Mouse (Mus musculus) brain, adult 2 months (tissue): ENCODE results near the gene Hcn3.
"Not testable (repeated sequence)": the region's sequence is repeated elsewhere in the genome, so short reads cannot be mapped to it uniquely, and the experiment has no call there.

Experiments
- DNase-seq: peaks from one replicate; pipeline ENCODE4 v3.0.0; 2011; ENCODE audit warnings: low read depth, low spot score

The Hcn3 gene

DNA sequence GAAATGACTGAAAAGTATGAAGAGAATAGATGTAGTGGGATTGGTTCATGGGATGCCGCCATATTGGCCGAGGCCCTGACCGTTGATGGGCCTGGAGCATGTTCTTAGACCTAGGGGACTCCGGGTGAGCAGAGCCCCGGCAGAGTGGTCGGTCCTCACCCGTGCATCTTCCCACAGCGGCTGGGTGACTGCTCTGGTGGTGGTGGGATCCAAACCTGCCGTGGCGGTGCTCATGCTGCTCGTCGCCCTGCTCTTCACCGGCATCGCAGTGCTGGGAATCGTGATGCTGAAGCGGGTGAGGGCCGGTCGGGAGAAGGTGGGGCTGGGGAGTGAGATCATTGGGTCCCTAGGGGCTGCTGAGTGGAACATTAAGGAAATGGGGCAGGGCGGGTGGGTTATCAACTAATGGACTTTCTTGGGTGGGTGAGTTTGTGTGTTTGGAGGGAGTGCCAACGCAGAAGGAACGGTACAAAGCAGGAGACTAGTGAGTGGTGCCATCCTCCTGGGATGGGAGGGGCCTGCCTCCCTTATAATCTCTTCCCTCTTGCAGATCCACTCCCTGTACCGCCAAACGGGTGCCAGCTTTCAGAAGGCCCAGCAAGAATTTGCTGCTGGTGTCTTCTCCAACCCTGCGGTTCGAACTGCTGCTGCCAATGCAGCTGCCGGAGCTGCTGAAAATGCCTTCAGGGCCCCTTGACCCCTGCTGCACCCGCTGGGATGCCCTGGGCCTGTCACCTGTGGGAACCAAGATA, 21.9 kb upstream of the Hcn3 start:
- no peak for DNase-seq

GRCm38 (mm10) chr3:89179056-89179455, 19.1 kb upstream of the Hcn3 start:
- no peak for DNase-seq

DNA sequence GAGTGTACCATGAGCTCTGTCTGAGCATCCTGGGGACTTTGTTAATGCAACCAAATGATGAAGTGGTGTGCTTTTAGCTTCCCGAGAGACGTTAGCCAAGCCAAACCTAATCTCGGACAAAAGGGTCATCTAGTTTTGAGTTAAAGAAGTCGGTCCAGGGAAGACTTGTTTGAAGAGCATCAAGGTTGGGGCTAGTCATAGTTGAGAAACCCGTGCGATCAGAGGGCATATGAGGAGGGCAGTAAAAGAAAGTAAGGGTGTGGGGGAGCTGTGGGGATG, 18.1 kb upstream of the Hcn3 start:
- no peak for DNase-seq

DNA sequence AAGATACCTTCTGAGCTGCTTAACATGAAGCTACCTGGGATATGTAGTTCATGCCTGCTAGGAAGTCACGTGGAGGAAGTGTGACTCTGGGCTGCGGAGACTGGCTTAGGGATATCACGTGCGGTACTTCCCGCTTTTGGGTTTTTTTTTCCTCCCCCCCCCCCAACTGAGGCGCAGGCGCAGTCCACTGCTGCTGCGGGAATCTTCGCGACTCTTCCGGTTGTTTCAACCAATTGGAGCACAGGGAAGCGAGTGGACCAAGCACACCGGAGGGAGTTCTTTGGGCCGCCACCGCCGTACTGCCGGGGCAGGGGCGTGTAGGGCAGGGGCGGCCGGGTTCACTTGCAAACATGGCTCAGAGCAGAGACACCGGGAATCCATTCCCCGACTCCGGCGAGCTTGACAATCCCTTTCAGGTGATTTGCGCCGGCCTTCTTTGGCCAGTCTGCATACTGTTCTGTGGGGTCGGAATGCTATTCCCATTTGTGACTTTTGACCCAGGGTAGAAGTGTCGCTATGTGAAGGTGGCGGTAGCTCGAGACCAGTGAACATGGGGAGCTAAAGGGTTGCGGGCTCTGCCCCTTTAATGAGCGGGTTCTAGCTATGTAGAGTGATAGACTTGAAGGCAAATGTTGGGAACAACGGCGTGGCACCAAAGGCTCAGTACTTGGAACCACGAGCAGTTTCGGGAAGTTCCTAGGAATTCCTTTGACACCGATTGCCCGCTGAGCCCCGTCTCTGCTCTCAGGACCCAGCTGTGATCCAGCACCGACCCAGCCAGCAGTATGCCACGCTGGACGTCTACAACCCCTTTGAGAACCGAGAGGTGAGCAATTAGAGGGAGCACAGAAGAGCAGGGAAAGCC, 17.5 kb upstream of the Hcn3 start, which contains the start of gene Scamp3:
TSS of gene Scamp3 (plus strand) at position 232 of the 865 bp plus-strand sequence.
- DNase-seq: peak; percentile 99

GRCm38 (mm10) chr3:89176421-89176820, 16.4 kb upstream of the Hcn3 start:
- no peak for DNase-seq

DNA sequence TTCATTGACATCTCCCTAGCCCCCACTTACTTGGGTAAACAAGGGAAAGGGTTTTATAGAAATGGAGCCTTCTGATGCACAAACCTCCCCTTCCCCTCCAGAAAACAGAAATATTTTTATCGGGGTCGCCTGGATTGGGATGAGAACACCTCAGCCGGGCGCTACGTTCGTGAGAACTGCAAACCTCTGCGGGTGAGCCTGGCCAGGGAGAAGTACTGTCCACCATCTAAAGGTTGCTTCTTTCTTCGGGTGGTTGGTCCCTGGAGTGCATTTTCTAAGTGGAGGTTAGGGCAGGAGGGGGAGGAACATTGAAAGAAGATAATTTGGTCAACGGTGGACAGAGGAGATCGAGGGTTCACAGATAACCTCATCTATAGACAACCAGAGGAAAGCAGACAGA, 15.5 kb upstream of the Hcn3 start:
- no peak for DNase-seq

- DNase-seq: no peak
Observed at GRCm38 (mm10) chr3:89174844-89175243, 14.8 kb upstream of the Hcn3 start.

DNA sequence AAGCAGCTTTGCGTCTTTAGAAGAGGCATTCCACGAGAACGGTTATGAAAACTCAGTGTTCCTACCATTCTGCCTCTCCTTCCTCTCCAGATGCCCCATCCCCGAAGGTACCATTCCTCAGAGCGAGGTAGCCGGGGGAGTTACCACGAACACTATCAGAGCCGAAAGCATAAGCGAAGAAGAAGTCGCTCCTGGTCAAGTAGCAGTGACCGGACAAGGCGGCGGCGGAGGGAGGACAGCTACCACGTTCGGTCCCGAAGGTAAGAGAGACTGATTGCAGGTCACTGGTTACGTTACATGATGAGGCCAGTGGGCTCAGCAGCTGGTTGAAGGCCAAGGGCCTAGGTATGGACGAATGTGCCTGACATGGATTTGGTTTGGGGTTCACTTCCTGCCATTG, 6.9 kb upstream of the Hcn3 start:
- DNase-seq: no peak

- no peak for DNase-seq
Observed at GRCm38 (mm10) chr3:89165268-89165870, 5.4 kb upstream of the Hcn3 start.

DNA sequence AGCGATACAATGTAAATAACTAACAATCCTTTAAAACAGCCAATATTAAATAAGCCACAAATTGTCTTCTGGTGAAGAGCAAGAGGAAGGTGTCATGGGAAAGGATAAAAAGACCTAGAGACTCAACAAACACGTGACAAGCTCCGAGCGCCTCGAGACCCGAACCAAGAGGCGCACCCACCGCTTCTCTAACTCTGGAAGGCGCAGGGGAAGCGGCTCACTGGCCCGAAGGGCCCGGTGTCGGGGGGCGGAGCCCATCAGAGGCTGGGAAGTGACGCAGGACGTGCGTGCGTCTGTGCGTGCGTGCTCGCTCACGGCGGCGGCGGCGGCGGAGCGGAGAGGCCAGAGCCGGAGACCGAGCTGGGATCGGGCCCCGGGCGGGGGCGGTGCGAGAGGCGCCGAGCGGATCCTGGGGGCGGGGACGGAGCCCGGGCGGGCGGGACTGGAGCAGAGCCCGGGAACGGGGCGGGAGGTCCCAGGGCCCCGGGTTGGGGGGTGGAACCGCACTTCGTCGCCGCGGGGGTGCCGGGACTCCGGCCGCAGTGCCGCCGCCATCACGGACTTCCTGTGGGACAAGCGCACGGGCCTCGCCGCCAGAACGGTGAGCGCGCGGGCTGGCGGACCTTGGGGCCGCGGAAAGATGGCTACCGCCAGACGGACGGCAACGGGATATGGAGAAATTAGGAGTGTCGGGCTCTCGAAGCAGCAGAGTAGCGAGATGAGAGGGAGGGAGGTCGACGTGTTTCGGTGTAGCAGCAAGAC, 4.7 kb upstream of the Hcn3 start, which contains the start of gene Clk2:
TSS of gene Clk2 (plus strand) at position 290 of the 762 bp plus-strand sequence.
- peak; percentile 96 for DNase-seq

DNA sequence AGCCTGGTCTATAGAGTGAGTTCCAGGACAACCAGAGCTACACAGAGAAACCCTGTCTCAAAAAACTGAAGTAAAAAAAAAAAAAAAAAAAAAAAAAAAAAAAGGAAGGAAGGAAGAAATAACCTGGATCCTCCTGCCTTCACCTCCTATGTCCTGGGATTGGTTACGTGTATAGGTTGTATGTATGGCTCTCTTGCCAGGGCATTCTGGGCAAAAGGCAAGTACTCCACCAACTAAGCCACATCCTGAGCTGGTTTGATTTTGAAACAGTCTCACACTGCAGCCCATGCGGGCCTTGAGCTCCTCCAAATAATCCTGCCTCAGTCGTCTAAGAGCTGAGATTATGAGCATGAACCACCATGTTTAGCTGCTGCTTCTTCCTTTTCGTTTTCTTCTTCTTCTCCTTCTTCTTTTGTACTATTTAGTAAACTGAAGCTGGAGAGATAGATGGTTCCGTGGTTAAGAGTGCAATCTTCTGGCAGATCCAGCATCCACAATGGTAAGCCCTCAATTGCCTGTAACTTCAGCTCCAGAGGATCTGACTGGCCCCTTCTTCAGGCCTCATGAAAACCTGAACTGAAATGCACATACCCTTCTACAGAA, 3.7 kb upstream of the Hcn3 start:
- DNase-seq: no peak

DNA sequence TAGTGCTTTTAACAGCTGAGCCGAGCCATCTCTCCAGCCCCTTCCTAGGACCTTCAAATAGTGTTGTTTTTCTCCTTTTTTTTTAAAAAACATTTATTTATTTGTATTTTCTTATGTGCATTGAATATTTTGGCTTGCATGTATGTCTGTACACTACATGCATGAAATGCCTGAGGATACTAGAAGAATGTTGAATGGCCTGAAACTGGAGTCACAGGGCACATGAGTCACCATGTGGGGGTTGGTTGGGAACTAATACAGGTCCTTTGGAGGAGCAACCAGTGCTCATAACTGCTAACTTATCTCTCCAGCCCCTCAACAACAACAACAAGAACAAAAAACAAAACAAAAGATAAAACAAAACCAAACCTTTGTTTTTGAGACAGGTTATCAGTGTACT, 3.1 kb upstream of the Hcn3 start:
- no peak for DNase-seq

DNA sequence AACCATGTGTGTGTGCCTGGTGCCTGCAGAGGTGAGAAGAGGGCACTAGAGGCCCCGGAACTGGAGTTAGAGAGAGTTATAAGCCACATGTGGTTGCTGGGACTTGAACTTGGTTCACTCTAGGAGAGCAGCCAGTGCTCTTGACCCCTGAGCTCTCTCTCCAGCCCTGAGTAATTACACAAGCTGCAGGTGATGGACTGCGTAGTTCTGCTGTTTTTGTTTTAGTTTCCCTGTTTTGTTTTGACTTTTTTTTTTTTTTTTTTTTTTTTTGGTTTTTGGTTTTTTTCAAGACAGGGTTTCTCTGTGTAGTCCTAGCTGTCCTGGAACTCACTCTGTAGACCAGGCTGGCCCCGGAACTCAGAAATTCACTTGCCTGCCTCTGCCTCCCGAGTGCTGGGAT, 1.8 kb upstream of the Hcn3 start:
- no peak for DNase-seq

GRCm38 (mm10) chr3:89161207-89161606, 1.2 kb upstream of the Hcn3 start:
- DNase-seq: not testable (repeated sequence)

DNA sequence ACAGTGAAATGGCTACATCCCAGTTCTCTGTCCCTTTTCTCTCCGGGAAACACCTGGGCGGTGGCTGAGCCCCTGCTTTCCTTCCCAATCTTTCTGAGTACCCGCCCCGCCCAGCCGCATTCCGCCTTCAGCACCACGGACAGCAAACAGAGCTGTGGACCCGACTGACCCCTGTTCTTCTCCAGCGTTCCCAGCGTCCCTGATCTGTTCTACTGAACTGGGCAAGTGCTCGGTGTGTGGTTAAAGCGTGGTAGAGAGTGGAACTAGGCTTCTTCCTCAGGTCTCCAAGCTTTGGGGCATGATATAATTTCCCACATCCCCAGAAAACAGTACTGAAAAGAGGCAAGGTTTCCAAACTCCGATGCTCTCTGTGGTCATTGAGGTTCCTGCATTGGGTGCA, 785 bp downstream of the Hcn3 start:
- DNase-seq: peak; percentile 19

DNA sequence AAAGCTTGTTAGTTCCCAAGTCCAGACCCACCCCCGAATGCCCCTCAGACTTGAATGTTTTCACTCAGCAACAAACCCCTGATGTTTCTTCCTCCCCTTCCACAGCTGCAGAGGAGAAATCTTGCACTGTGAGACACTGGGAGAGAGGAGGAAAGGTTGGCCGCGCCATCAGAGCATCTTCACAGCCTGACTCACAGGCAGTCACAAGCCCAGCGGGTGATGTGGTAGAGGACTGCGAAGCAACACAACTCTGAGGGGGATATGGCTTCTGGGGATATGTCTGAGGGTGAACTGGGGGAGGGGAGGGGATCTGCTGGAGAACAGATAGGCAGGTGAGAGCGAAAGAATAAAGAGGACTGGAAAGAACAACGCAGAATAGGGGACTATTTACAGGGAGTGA, 1.3 kb downstream of the Hcn3 start:
- DNase-seq: peak; percentile 70

GRCm38 (mm10) chr3:89156951-89157350, 3.0 kb downstream of the Hcn3 start:
- DNase-seq: no peak

GRCm38 (mm10) chr3:89152084-89152835, 7.7 kb downstream of the Hcn3 start:
- no peak for DNase-seq

DNA sequence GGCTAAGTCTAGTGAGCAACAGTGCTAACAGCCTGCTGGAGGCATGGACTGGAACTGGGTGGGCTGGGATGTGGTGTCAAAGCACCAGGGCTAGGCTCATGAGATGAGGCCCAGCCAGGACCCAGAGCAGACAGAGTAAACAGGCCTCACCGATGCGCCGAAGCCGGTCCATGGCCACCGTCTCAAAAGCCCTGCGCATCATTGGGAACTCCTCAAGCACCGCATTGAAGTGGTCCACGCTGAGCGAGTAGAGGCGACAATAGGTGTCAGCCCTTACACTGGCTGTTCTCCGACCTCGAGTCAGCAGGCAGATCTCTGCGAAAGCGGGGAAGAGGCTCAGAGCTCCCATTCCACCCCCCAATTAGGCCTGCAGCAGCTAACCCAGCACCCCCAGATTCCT, 11.4 kb downstream of the Hcn3 start:
- DNase-seq: no peak

- no peak for DNase-seq
Observed at GRCm38 (mm10) chr3:89147979-89148311, 12.1 kb downstream of the Hcn3 start.
